Mouse (Mus musculus) kidney, adult 2 months (tissue): ENCODE results near the gene Igdcc4.

Experiments
- CTCF ChIP-seq: fragments of 200-500 bp; conservative IDR thresholded peaks from 2 replicates; pipeline ENCODE4 v1.5.1; 2011; ENCODE audit warnings: low read depth, mild to moderate bottlenecking, control low read depth, low read length, moderate library complexity, mixed read lengths; ENCODE audit not compliant: insufficient read depth, insufficient read length
- POLR2A ChIP-seq: fragments of 200-500 bp; IDR thresholded peaks from one replicate; pipeline ENCODE4 v1.6.1; 2011; ENCODE audit warnings: low read depth, low read length, control low read depth

DNA sequence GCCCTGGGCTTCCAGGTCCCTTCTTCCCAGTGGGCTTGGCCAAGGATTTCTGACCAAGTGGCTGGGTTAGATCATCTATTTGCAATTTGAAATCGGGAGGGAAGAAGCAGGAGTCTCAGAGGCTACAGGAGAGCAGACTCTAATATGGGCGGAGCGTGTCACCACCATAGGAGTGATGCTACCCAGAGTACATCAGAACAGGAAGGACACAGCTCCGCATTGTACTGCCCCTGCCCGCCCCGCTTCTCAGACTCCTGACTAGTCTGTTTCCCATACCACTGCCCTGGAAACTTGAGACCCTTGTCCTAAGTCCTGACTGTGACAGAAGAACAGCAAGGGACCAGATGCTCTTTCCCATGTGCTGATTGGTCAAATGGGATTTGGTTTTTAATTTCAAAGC is 56.3 kb downstream of the Igdcc4 start:
- no peak for TF ChIP-seq POLR2A
- no peak for TF ChIP-seq CTCF
